Mouse (Mus musculus): ENCODE results near the gene Wdr92.
"Not testable (repeated sequence)": the region's sequence is repeated elsewhere in the genome, so short reads cannot be mapped to it uniquely, and the experiment has no call there.

Gene Wdr92

DNA sequence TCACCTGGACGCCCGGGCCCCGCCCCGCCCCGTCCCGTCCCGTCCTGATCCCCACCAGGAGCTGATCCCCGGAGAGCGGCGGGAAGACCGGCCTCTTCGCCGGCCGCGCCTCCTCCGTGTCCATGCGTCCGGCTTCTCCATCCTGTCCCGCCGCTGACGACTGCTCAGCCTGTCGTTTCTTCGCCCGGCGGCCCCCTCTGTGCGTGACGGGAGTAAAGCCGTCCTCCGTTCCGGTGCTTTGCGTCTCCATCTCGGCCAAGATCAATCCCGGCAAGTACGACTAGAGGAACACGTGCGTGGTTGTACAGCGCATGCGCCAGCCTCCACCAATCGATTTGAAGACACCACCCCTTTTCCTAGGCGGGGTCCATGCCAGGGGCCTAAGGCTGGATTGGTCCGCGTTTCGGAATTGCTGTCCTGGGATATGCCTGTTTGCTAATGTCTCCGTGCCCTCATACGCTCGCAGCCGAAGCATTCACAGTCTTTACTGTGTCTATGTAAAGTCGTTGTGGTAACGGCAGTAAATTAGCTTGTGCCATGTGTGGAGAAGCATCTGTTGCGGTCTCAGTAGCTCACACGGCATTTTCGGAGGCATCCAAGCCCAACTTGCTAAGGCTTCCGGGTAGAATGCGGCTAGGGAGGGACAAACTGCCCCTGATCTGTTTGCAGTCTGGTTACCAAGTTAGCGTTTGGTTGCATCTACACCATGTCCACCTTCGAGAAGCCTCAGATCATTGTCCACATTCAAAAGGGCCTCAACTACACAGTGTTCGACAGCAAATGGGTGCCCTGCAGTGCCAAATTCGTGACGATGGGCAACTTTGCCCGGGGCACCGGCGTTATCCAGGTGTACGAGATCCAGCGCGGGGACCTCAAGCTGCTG, 29.6 kb downstream of the Wdr92 start, which contains the start of gene Pno1:
Gene Pno1 (minus strand): TSS at position 311 of the 883 bp plus-strand sequence.
- peak; percentile 93 for DNase-seq (ENCODE audit: low read depth)

DNA sequence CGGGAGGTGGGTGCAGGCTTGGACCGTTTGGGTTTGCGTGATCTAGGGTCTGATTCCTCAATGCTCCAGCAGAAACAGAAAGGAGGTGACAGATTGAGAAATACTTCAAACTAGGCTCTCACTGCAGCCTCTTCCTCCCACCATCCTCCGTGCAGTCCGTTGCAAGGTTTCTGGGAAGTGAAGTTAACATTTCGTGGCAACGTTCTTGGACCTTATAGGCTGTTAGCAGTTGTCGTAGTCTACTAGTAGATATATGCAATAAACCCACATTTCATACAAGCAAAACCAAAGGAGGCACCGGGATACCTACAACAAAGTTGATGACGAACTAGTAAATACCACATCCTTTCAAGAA, 30.2 kb downstream of the Wdr92 start:
- peak; percentile 4 for DNase-seq (ENCODE audit: low read depth)

DNA sequence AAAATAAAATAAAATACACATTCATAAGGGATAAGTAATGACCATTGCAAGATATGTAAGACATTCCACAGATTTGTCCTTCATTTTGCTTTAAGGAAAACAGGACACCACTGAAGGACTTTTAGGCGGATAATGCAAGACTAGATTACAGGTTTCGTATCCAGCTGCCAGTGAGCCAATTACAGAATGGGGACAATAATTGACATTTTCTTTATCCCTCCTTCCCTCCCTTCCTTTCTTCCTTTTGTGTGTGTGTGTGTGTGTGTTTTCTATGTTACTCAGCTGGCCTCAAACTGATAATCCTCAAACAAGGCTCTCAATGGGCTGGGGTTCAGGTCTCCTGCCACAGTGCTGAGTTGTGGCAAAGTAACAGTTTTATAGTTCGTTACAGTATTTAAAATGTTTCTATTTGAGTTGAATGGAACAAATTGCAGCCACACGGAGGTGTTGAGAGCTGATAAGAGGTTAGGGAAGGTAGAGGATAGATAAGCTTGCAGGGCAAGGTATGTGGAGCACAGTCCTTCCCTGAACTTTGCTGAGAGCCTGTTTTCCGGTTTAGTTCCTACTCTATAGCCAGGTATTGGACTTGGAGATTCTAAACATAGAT, 31.1 kb downstream of the Wdr92 start:
- no peak for DNase-seq (ENCODE audit: low read depth)

DNA sequence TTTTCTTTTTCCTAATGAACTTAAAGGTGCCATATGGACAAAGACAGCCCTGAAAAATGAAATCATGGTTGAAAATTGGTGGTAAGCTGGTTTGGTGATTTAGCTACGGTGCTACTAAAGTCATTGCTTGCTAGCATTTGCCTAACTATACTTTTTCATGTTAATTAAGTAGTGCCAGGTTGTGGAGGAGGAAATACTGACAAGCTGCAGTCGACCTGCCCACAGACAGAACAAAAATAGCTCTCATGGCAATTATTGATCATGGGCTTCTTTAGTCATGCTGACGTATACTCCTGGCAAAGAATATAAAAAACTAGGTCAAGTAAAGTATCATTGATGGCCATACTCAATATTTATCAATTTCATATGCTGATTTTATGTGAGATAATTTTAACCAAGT, 33.6 kb downstream of the Wdr92 start:
- DNase-seq (ENCODE audit: low read depth): no peak

DNA sequence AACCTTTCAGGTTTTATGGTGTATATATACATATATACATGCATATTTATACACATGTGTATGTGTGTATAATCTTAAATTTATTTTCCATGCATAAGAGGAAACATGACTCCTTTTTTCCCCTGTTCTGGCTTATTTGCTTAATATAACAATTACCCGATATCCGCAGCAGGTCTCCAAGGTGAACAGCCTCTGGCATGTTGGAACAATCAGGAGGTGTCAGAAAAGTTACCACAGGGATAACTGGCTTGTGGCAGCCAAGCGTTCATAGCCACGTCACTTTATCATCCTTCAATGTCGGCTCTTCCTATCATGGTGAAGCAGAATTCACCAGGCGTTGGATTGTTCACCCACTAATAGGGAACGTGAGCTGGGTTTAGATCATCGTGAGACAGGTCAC, 39.2 kb downstream of the Wdr92 start:
- DNase-seq (ENCODE audit: low read depth): no peak

DNA sequence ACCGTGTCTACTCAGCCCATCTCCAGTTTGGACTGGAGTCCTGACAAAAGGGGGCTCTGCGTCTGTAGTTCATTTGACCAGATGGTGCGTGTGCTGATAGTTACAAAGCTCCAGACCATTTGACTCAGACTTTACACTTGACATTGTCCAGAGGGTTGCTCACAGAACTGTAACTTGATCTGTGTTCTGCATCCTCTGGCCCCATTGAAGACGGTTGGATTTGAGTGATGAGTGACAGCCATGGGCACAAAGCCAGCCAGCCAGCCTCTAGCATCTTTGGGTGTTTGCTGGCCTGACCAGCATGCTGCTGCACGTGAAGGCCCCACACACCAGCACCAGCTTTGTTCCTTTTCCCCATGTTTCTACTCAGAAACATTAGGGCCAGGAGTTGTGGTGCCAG, 50.9 kb downstream of the Wdr92 start:
- no peak for DNase-seq (ENCODE audit: low read depth)

DNA sequence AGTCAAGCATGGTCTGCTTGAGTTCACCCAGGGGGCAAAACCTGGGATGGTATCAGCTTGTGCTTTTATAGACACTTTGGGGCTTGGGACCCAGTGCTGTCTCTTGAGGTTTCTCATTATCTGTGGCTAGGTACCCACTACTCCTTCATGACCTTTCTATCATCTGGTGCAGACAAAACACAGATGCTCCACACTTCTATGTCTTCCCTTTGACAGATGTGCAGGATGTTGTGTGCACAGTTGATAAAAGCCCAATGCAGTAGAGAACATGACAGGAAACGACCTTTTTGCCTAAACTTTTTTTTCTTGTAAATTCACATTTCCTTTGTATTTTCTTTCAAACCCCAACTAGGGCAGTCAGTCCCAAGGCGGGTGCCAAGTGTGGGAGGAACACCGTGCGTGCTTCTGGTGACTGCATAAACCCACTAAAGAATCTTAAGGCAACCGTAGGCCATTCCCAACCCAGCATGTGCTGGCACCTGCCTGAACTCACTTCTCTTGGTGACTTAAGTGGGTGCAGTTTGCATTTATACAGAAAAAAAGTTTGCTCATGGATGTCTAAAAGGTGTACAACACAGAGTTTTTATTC, 54.6 kb downstream of the Wdr92 start:
- no peak for DNase-seq (ENCODE audit: low read depth)

DNA sequence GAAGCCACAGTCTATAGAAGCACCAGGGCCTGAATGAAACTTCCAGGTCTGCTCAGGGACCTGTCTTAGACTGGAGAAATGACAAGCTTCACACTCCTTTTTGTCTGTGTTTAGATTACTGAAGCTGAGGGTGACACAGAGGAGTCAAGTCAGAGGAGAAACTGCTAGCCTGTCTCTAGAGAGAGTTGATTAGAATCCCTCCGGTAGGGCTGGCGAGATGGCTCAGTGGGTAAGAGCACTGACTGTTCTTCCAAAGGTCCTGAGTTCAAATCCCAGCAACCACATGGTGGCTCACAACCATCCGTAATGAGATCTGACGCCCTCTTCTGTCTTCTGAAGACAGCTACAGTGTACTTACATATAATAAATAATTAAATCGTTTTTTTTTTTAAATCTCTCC, 56.7 kb downstream of the Wdr92 start:
- DNase-seq (ENCODE audit: low read depth): not testable (repeated sequence)

DNA sequence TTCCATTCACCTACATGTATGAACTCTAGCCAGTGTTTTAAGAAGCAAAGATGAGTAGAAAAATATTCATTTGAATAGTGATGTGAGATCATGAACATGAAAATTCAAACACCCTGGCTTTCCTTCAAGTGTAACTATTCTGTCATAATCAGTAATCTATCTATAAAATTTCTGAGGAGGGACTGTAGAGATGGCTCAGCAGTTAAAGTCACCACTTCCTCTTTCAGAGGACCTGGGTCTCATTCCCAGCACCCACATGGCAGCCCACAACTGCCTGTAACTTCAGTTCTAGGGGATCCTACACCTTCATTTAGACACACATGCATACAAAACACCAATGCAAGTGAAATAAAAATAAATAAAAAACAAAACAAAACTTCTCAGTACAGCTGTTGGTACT, 66.8 kb downstream of the Wdr92 start:
- DNase-seq (ENCODE audit: low read depth): no peak

DNA sequence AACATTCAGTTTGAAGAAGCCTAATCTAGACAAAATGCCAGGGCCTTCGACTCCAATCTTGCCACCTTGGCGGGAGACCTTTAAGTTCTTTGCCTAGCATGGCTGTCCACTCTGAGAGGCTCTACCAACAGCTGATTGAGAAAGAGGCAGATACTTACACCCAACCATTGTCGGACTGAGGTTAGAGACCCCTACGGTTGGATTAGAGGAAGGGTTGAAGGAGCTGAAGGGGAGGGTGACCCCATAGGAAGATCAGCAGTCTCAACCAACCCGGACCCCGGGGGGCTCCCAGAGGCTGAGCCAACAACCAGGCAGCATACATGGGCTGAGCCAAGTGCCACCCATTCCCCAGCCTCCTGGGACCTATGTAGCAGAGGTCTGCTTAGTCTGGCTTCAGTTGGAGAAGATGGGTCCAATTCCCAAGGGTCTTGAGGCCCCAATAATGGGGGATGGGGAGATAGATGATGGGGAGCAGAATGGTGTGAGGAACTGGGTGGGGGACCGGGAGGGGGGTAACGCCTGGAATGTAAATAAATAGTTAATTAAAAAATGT, 75.0 kb downstream of the Wdr92 start:
- DNase-seq (ENCODE audit: low read depth): no peak

DNA sequence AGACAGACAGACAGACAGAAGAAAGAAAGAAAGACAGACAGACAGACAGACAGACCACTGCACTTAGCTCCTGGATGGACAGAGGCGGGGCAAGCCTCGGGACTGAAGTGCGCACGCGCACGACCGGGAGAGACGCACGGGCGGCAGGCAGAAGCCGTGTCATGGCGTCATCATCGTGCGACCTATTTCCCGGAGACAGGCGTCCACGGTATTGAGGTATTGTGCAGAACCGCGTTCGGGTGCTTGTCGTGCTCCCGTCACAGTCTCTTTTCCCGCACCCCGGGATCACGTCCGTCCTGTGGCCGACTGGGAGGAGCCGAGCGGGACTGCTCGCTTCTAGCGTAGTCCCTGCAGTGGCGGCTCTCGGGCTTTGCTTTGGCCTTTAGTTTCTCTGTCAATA, 75.5 kb downstream of the Wdr92 start, which contains the start of gene C1d:
Gene C1d (plus strand): TSS at position 137 of the 400 bp plus-strand sequence.
- DNase-seq (ENCODE audit: low read depth): peak; percentile 82

DNA sequence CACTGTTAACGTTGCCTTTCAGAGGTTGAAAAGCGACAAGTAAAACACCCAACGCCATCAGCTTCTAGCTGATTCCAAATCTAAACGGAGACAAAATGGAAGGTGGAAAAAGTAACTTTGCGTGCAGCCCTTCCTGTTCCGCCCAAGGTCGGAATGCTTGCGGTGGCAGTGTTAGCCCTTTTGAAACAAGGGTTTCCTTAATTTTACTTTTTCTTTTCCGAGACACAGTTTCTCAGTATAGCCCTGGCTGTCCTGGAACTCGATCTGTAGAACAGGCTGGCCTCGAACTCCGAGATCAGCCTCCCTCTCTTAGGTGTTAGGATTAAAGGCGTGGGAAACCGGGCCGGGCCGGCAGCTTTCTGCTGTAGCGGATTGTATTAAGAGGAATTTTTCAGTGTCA, 76.0 kb downstream of the Wdr92 start:
- no peak for DNase-seq (ENCODE audit: low read depth)

DNA sequence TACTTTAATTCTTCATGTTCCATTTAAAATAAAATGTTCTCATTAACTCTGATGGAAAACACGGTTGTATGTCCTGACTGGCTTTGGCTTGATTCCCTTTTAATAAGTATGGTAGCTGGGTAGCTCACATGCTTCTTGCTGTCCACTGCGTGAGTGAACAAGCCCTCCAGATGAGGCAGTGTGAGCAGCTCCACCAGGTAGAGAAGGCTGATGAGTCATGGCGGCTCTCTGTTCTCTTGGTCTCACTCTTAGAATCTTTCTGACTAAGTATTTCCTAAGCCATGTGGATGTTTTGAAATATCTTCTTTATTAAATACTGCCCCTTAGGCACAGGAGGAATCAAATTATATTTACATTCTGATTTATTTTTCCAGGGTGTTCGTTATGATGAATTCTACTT, 85.3 kb downstream of the Wdr92 start:
- no peak for DNase-seq (ENCODE audit: low read depth)

DNA sequence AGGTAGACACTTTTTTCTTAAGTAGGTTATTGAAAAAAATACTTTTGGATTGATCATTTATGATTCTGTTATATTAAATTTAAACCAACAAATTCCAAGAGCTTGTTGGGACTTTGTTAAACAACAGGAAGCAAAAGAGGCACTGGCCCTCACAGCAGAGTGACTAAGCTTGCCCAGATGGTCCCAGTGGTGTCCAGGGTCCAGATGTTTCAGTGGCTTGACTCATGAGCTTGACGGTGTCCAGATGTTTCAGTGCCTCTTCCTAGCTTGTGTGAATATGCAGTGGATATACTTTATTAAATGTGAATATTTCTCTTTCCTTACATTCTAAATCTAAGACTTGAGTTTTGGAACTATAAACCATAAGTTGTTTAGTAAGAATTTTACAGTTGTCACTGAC, 86.9 kb downstream of the Wdr92 start:
- no peak for DNase-seq (ENCODE audit: low read depth)

DNA sequence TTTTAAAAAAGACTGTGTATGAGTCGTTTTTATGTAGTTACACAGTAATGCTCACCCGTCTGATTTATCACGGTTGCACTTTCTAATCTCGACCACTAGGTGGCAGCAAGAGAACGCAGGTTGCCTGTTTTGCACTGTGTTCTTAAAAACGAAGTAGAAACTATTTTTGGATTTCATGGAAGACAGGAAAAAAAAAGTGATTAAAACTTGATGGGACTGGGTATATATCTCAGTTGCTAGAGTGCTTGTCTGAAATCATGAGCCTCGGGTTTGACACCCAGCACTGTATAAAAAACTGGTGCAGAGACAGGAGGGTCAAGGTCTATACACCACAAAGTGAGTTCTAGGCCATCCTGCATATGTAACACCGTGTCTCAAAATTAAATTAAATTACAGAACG, 98.1 kb downstream of the Wdr92 start:
- DNase-seq (ENCODE audit: low read depth): peak; percentile 53
